Mouse (Mus musculus) forebrain, embryonic 14.5 days (tissue): ENCODE measurements around the gene Ccdc15. TPM values are rescaled to one million over a fixed set of nuclear protein-coding genes. Genes with fewer than 3 reads are reported as not detected.

Experiments
- ATAC-seq: fragments of 200-750 bp; cut with Nextera tagmentation; 2 replicates; pipeline ENCODE4 v1.8.0; 2017; ENCODE audit warnings: mild to moderate bottlenecking, moderate library complexity
- DNase-seq: peaks from one replicate; pipeline ENCODE4 v3.0.0-alpha.2; 2015; ENCODE audit warnings: low spot score
- H3K27ac ChIP-seq: fragments of 300-500 bp; sonication (generic); 2 replicates; pipeline ENCODE4 v1.5.1; 2014; ENCODE audit warnings: low read depth, mild to moderate bottlenecking, control low read depth, low read length, moderate library complexity
- H3K27me3 ChIP-seq: fragments of 300-500 bp; sonication (generic); replicated peaks from 2 replicates; pipeline ENCODE4 v1.6.1; 2014; ENCODE audit warnings: low read length, control low read depth, mixed read lengths; ENCODE audit not compliant: control insufficient read depth, insufficient read depth
- H3K36me3 ChIP-seq: fragments of 300-500 bp; sonication (generic); 2 replicates; pipeline ENCODE4 v1.6.1; 2014; ENCODE audit warnings: low read length, control low read depth; ENCODE audit not compliant: control insufficient read depth, insufficient read depth
- H3K4me1 ChIP-seq: fragments of 300-500 bp; sonication (generic); 2 replicates; pipeline ENCODE4 v1.6.1; 2014; ENCODE audit warnings: antibody characterized with exemption, low read length, control low read depth; ENCODE audit not compliant: control insufficient read depth, insufficient read depth
- H3K4me2 ChIP-seq: fragments of 300-500 bp; sonication (generic); 2 replicates; pipeline ENCODE4 v1.6.1; 2014; ENCODE audit warnings: mild to moderate bottlenecking, control low read depth, low read length
- H3K4me3 ChIP-seq: fragments of 300-500 bp; sonication (generic); 2 replicates; pipeline ENCODE4 v1.5.1; 2014; ENCODE audit warnings: low read depth, low read length, control low read depth
- H3K9ac ChIP-seq: fragments of 300-500 bp; sonication (generic); 2 replicates; pipeline ENCODE4 v1.6.1; 2014; ENCODE audit warnings: mild to moderate bottlenecking, low read length, control low read depth, moderate library complexity
- H3K9me3 ChIP-seq: fragments of 300-500 bp; sonication (generic); replicated peaks from 2 replicates; pipeline ENCODE4 v1.6.1; 2016; ENCODE audit warnings: low read length, control low read depth, mixed read lengths; ENCODE audit not compliant: control insufficient read depth
- WGBS: fragments of 180-500 bp; shearing (Covaris S2); extraction: QIAGEN DNeasy Blood & Tissue Kit; methylation state at CpG from one replicate; pipeline ENCODE4 v1.1.7; 2014; 5-methylcytosine and 5-hydroxymethylcytosine counted together
- polyA plus RNA-seq: library from polyadenylated mRNA; unstranded; fragments of >200 nt; fragmentation: Nextera tagmentation; extraction: Ambion mirVana; gene quantifications from 2 replicates; pipeline ENCODE4 v1.2.1, GENCODE M21; 2014

Gene Ccdc15
- polyA plus RNA-seq: 5.3 and 7.1 TPM in 2 replicates

DNA sequence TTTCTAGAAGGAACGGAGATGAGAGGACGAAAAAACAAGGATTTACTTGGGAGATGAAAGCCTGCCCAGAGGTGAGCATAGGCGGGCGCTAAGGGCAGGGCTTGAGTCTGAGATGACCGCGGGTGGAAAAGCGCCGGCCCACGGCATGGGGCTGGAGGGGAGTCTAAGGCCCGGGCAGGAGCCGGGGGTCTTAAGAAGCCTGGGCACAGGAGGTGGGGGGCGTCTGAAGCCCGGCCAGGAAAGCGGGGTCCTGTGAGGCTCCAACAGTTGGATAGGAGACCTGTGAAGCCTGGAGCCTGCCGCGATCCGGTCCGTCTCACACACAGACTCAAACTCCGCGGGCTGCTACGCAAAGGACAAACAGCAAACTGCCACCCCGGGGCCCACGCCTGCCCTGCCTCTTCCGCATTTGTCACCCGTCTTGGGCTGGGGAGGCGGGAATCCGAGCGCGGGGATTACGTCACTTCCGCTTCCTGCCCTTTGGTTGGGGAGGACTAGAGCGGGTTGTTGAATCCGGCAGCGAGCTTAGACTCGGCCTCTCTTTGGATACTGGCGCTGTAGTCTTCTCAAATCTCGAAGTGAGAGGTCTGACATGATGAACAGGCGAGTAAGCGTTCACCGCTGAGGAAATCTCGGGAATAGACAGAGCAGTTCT is at the start of gene Ccdc15:
Gene Ccdc15 (minus strand): TSS at position 445 of the 655 bp plus-strand sequence.
- under 1% methylated on average over 41 of the region's 41 CpGs for WGBS
- peak; percentile 99 for ATAC-seq
- Histone ChIP-seq H3K27ac (peak within 1 kb of the TSS; percentile 85), H3K9me3 (no peaks in the 10 kb centered on the region), H3K4me1 (peaks cover 12% of the 10 kb centered on the region), H3K27me3 (no peaks in the 10 kb centered on the region), H3K9ac (peak within 1 kb of the TSS; percentile 78), H3K4me2 (peak within 1 kb of the TSS; percentile 71), H3K4me3 (peak within 1 kb of the TSS; percentile 59), H3K36me3 (no peaks in the 10 kb centered on the region)
- peak; percentile 98 for DNase-seq

GRCm38 (mm10) chr9:37393482-37394131 is 45.4 kb upstream of the Ccdc15 start:
- DNase-seq: no peak
- Histone ChIP-seq H3K9ac (no peak overlapping the region), H3K9me3 (no peaks in the 10 kb centered on the region), H3K27me3 (no peaks in the 10 kb centered on the region), H3K4me1 (no peaks in the 10 kb centered on the region), H3K4me3 (no peak overlapping the region), H3K4me2 (no peak overlapping the region), H3K27ac (no peak overlapping the region), H3K36me3 (no peaks in the 10 kb centered on the region)
- 86% methylated on average over 8 of the region's 8 CpGs for whole genome bisulfite sequencing
- ATAC-seq: no peak

DNA sequence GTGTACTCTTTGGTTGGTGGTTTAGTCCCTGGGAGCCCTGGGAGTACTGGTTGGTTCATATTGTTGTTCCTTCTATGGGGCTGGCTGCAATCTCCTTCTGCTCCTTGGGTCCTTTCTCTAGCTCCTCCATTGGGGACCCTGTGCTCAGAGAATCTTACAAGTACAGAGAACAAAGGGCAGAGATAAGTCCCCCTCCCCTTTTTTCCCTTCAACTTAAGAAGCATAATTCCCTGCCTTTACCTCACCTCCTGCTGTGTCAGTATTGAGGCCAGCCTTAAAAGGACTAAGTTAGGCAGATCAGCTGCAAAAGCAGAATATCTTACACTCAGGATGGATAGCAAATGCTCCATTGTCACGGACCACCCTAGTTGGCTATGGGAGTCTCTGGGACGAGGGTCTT is 43.8 kb upstream of the Ccdc15 start:
- no peak for ATAC-seq
- Histone ChIP-seq H3K4me2 (no peak overlapping the region), H3K27me3 (no peaks in the 10 kb centered on the region), H3K9ac (no peak overlapping the region), H3K4me3 (no peak overlapping the region), H3K4me1 (no peaks in the 10 kb centered on the region), H3K36me3 (no peaks in the 10 kb centered on the region), H3K27ac (no peak overlapping the region), H3K9me3 (no peaks in the 10 kb centered on the region)
- 49% methylated on average over 2 of the region's 2 CpGs for WGBS
- no peak for DNase-seq

GRCm38 (mm10) chr9:37390891-37391290 is 42.7 kb upstream of the Ccdc15 start:
- ATAC-seq (no peak), DNase-seq (no peak)
- H3K9ac ChIP-seq: no peak overlapping the region
- no peak overlapping the region for H3K27ac ChIP-seq
- no peaks in the 10 kb centered on the region for H3K4me1 ChIP-seq
- 76% methylated on average over 2 of the region's 2 CpGs for WGBS
- no peaks in the 10 kb centered on the region for H3K9me3 ChIP-seq
- no peak overlapping the region for H3K4me2 ChIP-seq
- no peaks in the 10 kb centered on the region for H3K27me3 ChIP-seq
- no peaks in the 10 kb centered on the region for H3K36me3 ChIP-seq
- H3K4me3 ChIP-seq: no peak overlapping the region

- peak overlapping the region; percentile 82 for H3K9ac ChIP-seq
- H3K4me3 ChIP-seq: peak overlapping the region; percentile 45
- peak; percentile 60 for DNase-seq
- no peaks in the 10 kb centered on the region for H3K36me3 ChIP-seq
- H3K9me3 ChIP-seq: no peaks in the 10 kb centered on the region
- no peaks in the 10 kb centered on the region for H3K4me1 ChIP-seq
- no peaks in the 10 kb centered on the region for H3K27me3 ChIP-seq
- ATAC-seq: peak; percentile 88
- H3K4me2 ChIP-seq: peak overlapping the region; percentile 84
- WGBS: 10% methylated on average over 54 of the region's 54 CpGs
- H3K27ac ChIP-seq: no peak overlapping the region
These were observed 36.3 kb upstream of the Ccdc15 start for GRCm38 (mm10) chr9:37384284-37385182.

GRCm38 (mm10) chr9:37383161-37383560 is 34.9 kb upstream of the Ccdc15 start:
- no peaks in the 10 kb centered on the region for H3K4me1 ChIP-seq
- DNase-seq (no peak), ATAC-seq (no peak)
- H3K9ac ChIP-seq: no peak overlapping the region
- no peak overlapping the region for H3K27ac ChIP-seq
- no peaks in the 10 kb centered on the region for H3K36me3 ChIP-seq
- no peak overlapping the region for H3K4me3 ChIP-seq
- H3K4me2 ChIP-seq: no peak overlapping the region
- H3K27me3 ChIP-seq: no peaks in the 10 kb centered on the region
- WGBS: 92% methylated on average over 6 of the region's 6 CpGs
- H3K9me3 ChIP-seq: no peaks in the 10 kb centered on the region

- H3K4me1 ChIP-seq: no peaks in the 10 kb centered on the region
- no peak overlapping the region for H3K4me2 ChIP-seq
- 76% methylated on average over 5 of the region's 5 CpGs for WGBS
- ATAC-seq: no peak
- H3K27me3 ChIP-seq: no peaks in the 10 kb centered on the region
- H3K4me3 ChIP-seq: no peak overlapping the region
- H3K9ac ChIP-seq: no peak overlapping the region
- no peak for DNase-seq
- no peak overlapping the region for H3K27ac ChIP-seq
- H3K36me3 ChIP-seq: no peaks in the 10 kb centered on the region
- H3K9me3 ChIP-seq: no peaks in the 10 kb centered on the region
These were observed 27.5 kb upstream of the Ccdc15 start for GRCm38 (mm10) chr9:37375718-37376117.

- Histone ChIP-seq H3K4me2 (no peak overlapping the region), H3K27me3 (no peaks in the 10 kb centered on the region), H3K9me3 (no peaks in the 10 kb centered on the region), H3K36me3 (no peaks in the 10 kb centered on the region), H3K27ac (no peak overlapping the region), H3K4me1 (no peaks in the 10 kb centered on the region), H3K4me3 (no peak overlapping the region), H3K9ac (no peak overlapping the region)
- WGBS: 90% methylated on average over 7 of the region's 7 CpGs
- no peak for DNase-seq
- ATAC-seq: no peak
These were observed 23.1 kb upstream of the Ccdc15 start for GRCm38 (mm10) chr9:37371232-37371801.
